Mouse (Mus musculus): ENCODE measurements around the gene Dtx1. TPM values are rescaled to one million over a fixed set of nuclear protein-coding genes. Genes with fewer than 3 reads are reported as not detected.

Dtx1 gene
- total and polyA plus RNA-seq, 3 experiments = 0.12 to 0.63 TPM; not detected in 1

GRCm38 (mm10) chr5:120696057-120696743, 15.5 kb downstream of the Dtx1 start:
- no peaks in the 10 kb centered on the region for H3K27me3 ChIP-seq (ENCODE audit: control insufficient read depth in 1 of 2, insufficient read depth in 2 of 2, low read length in 2 of 2)

DNA sequence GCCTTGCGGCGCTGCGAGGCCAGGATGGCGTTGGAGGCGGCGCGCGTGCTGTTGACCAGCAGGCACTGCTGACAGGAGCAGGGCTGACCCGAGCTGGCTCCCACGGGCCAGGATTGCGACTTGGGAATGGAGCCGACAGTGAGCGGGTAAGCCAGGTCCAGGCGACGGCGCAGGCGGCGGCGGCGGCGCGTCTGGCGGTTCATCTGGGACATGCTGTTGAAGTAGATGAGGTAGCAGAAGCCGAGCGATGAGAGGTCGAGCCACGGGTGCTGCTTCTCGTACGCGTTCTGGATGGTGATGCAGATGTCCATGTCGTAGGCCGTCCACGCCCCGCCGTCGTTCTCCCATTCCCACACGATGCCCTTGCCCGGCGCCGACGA, 17.0 kb downstream of the Dtx1 start:
- Histone ChIP-seq H3K27me3 (ENCODE audit: control insufficient read depth in 1 of 2, insufficient read depth in 2 of 2, low read length in 2 of 2) (no peaks in the 10 kb centered on the region), H3K9me3 (replicated peaks; ENCODE audit: insufficient read depth, low read length) (no peaks in the 10 kb centered on the region), H3K9ac (ENCODE audit: control insufficient read depth, low read depth, low read length, poor library complexity, severe bottlenecking) (no peak overlapping the region), H3K36me3 (ENCODE audit: control insufficient read depth in 1 of 2, insufficient read depth in 2 of 2, low read length in 2 of 2) (no peaks in the 10 kb centered on the region), H3K79me2 (ENCODE audit: control insufficient read depth, insufficient read depth, low read length, poor library complexity) (no peaks in the 10 kb centered on the region), H3K27ac (ENCODE audit: control insufficient read depth, low read depth, low read length) (no peak overlapping the region), H3K4me1 (ENCODE audit: control insufficient read depth in 1 of 2, insufficient read depth in 2 of 2, low read length in 2 of 2) (no peaks in the 10 kb centered on the region), H3K4me3 (ENCODE audit: control insufficient read depth in 1 of 2, insufficient read depth in 1 of 2, low read depth in 2 of 2, low read length in 2 of 2) (no peak overlapping the region)
- no peak for TF ChIP-seq MYB (IDR thresholded peaks at IDR 0.05; ENCODE audit: low read depth, low read length)
- TF ChIP-seq ZC3H11A (IDR thresholded peaks at IDR 0.05; ENCODE audit: low read depth, low read length) = no peak
- TF ChIP-seq KAT2A (conservative IDR thresholded peaks at IDR 0.05; ENCODE audit: low read depth, low read length) = no peak
- TF ChIP-seq POLR2A (IDR thresholded peaks at IDR 0.05; ENCODE audit: control insufficient read depth in 1 of 2, insufficient read depth in 1 of 2, low read depth in 1 of 2, low read length in 2 of 2, poor library complexity in 1 of 2) = no peak
- TF ChIP-seq ELF1 (IDR thresholded peaks at IDR 0.05; ENCODE audit: low read depth, low read length) = no peak
- TF ChIP-seq SIN3A (IDR thresholded peaks at IDR 0.05; ENCODE audit: low read length) = no peak
- no peak for TF ChIP-seq TBP (IDR thresholded peaks at IDR 0.05; ENCODE audit: low read depth, low read length)
- no peak for TF ChIP-seq MYC (IDR thresholded peaks at IDR 0.05; ENCODE audit: low read depth, low read length)
- no peak for TF ChIP-seq JUND (IDR thresholded peaks at IDR 0.05; ENCODE audit: low read depth, low read length)
- TF ChIP-seq BHLHE40 (IDR thresholded peaks at IDR 0.05; ENCODE audit: borderline replicate concordance, low read depth, low read length) = no peak
- no peak for DNase-seq (ENCODE audit: low read depth, low spot score)

More at GRCm38 (mm10) chr5:120696057-120696743, 15.5 kb downstream of the Dtx1 start:
- H3K4me3 ChIP-seq (ENCODE audit: control insufficient read depth in 1 of 2, insufficient read depth in 1 of 2, low read depth in 2 of 2, low read length in 2 of 2) = no peak overlapping the region
- H3K27ac ChIP-seq (ENCODE audit: control insufficient read depth, low read depth, low read length) = no peak overlapping the region
- TF ChIP-seq USF1 (IDR thresholded peaks at IDR 0.05; ENCODE audit: low read depth, low read length) (peak; percentile 83), USF2 (IDR thresholded peaks at IDR 0.05; ENCODE audit: borderline replicate concordance in 1 of 2, insufficient read depth in 1 of 2, low read depth in 1 of 2, low read length in 2 of 2) (peak in 1 of 2 experiments; percentile 82; a peak in 2 of 4 replicates), BHLHE40 (IDR thresholded peaks at IDR 0.05; ENCODE audit: borderline replicate concordance, low read depth, low read length) (no peak)
- H3K79me2 ChIP-seq (ENCODE audit: control insufficient read depth, insufficient read depth, low read length, poor library complexity) = no peaks in the 10 kb centered on the region
- H3K4me1 ChIP-seq (ENCODE audit: control insufficient read depth in 1 of 2, insufficient read depth in 2 of 2, low read length in 2 of 2) = no peaks in the 10 kb centered on the region
- no peak for DNase-seq (ENCODE audit: low read depth, low spot score)
- no peaks in the 10 kb centered on the region for H3K9me3 ChIP-seq (replicated peaks; ENCODE audit: insufficient read depth, low read length)
- H3K36me3 ChIP-seq (ENCODE audit: control insufficient read depth in 1 of 2, insufficient read depth in 2 of 2, low read length in 2 of 2) = no peaks in the 10 kb centered on the region
- no peak overlapping the region for H3K9ac ChIP-seq (ENCODE audit: control insufficient read depth, low read depth, low read length, poor library complexity, severe bottlenecking)

- DNase-seq (ENCODE audit: low read depth, low spot score) = no peak
- Histone ChIP-seq H3K9ac (ENCODE audit: control insufficient read depth, low read depth, low read length, poor library complexity, severe bottlenecking) (no peak overlapping the region), H3K4me1 (ENCODE audit: control insufficient read depth in 1 of 2, insufficient read depth in 2 of 2, low read length in 2 of 2) (no peaks in the 10 kb centered on the region), H3K36me3 (ENCODE audit: control insufficient read depth in 1 of 2, insufficient read depth in 2 of 2, low read length in 2 of 2) (no peaks in the 10 kb centered on the region), H3K4me3 (ENCODE audit: control insufficient read depth in 1 of 2, insufficient read depth in 1 of 2, low read depth in 2 of 2, low read length in 2 of 2) (no peak overlapping the region), H3K27ac (ENCODE audit: control insufficient read depth, low read depth, low read length) (no peak overlapping the region), H3K27me3 (ENCODE audit: control insufficient read depth in 1 of 2, insufficient read depth in 2 of 2, low read length in 2 of 2) (no peaks in the 10 kb centered on the region), H3K79me2 (ENCODE audit: control insufficient read depth, insufficient read depth, low read length, poor library complexity) (no peaks in the 10 kb centered on the region), H3K9me3 (replicated peaks; ENCODE audit: insufficient read depth, low read length) (no peaks in the 10 kb centered on the region)
- no peak for TF ChIP-seq HCFC1 (IDR thresholded peaks at IDR 0.05; ENCODE audit: low read depth, low read length)
- no peak for TF ChIP-seq MXI1 (IDR thresholded peaks at IDR 0.05; ENCODE audit: low read depth, low read length)
- no peak for TF ChIP-seq TAL1 (IDR thresholded peaks at IDR 0.05; ENCODE audit: low read length)
- no peak for TF ChIP-seq GABPA (IDR thresholded peaks at IDR 0.05; ENCODE audit: low read depth, low read length)
- no peak for TF ChIP-seq NELFE (IDR thresholded peaks at IDR 0.05; ENCODE audit: low read depth, low read length)
- no peak for TF ChIP-seq RCOR1 (IDR thresholded peaks at IDR 0.05; ENCODE audit: low read depth, low read length)
- TF ChIP-seq MAZ (IDR thresholded peaks at IDR 0.05; ENCODE audit: low read depth, low read length) = no peak
- no peak for TF ChIP-seq CTCF (IDR thresholded peaks at IDR 0.05 in 2 of 3, conservative IDR thresholded peaks at IDR 0.05 in 1 of 3; ENCODE audit: control insufficient read depth in 1 of 3, insufficient read depth in 1 of 3, low read depth in 2 of 3, low read length in 3 of 3, poor library complexity in 1 of 3, severe bottlenecking in 1 of 3)
- TF ChIP-seq POLR2AphosphoS5 (IDR thresholded peaks at IDR 0.05; ENCODE audit: borderline replicate concordance, low read depth, low read length) = no peak
These were observed 17.6 kb downstream of the Dtx1 start for GRCm38 (mm10) chr5:120693931-120694694.

All from MEL (cell line).